ENCODE assay signal across 21 mouse cellular contexts in the genomic region with DNA sequence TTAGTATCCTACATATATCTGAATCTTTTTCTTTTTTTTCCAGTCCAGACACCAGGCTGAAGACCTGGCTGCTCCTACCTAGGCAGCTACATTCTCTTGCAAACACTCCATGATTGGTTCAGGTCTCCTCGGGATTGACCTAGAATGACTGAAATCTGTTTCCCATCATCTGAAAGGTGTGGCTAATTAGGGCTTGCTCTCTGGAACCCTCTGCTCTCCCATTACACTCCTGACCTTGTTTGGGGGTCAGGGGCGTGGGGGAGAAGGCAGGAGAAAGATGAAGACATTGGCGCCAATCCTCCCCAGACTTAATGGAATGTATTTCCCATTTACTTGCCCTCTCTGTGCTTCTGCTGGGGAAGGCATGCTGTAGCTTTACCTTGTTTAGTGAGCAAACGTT.
DNase-seq lines count a peak whose midpoint lies in the region; ATAC-seq lines count a peak whose summit lies in the region.
"Had no signal": no experiment of that assay in that cellular context is flagged by ENCODE, and none has a peak within 500 bp of the region (broad histone marks: within the 10 kb centered on the region; RNA-seq: fewer than 3 reads in every experiment).

No protein-coding gene starts in this region.

- H3K9ac ChIP-seq in hindbrain, embryonic 14.5 days, result no peak overlapping the region
- no peak overlapping the region for H3K9ac ChIP-seq in embryonic facial prominence, embryonic 11.5 days (replicated peaks; ENCODE audit: low read length)
- H3K9ac ChIP-seq: embryonic facial prominence, embryonic 15.5 days; heart, embryonic 12.5 days; liver, embryonic 15.5 days; lung, embryonic 15.5 days had no signal

- H3K4me1 ChIP-seq in hindbrain, embryonic 10.5 days (replicated peaks), result no peaks in the 10 kb centered on the region
- no peaks in the 10 kb centered on the region for H3K4me1 ChIP-seq in hindbrain, embryonic 14.5 days (replicated peaks; ENCODE audit: control insufficient read depth, insufficient read depth, low read length)
- no peaks in the 10 kb centered on the region for H3K4me1 ChIP-seq in embryonic facial prominence, embryonic 11.5 days (ENCODE audit: control insufficient read depth, insufficient read depth, low read length)
- peaks cover 39% of the 10 kb centered on the region for H3K4me1 ChIP-seq in limb, embryonic 10.5 days
- H3K4me1 ChIP-seq: heart, embryonic 12.5 days; liver, embryonic 15.5 days; lung, embryonic 15.5 days had no signal

- no peak overlapping the region for H3K4me3 ChIP-seq in hindbrain, embryonic 10.5 days
- no peak overlapping the region for H3K4me3 ChIP-seq in hindbrain, embryonic 14.5 days (replicated peaks; ENCODE audit: low read length)
- no peak overlapping the region for H3K4me3 ChIP-seq in embryonic facial prominence, embryonic 11.5 days (ENCODE audit: low read depth, low read length)
- H3K4me3 ChIP-seq in limb, embryonic 10.5 days, result no peak overlapping the region
- H3K4me3 ChIP-seq: embryonic facial prominence, embryonic 15.5 days; heart, embryonic 12.5 days; liver, embryonic 15.5 days; lung, embryonic 15.5 days had no signal

- peak; percentile 19 for DNase-seq in hindbrain, embryonic 10.5 days (ENCODE audit: low spot score)
- no peak for DNase-seq in hindbrain, embryonic 14.5 days (ENCODE audit: low spot score)
- DNase-seq in embryonic facial prominence, embryonic 11.5 days (ENCODE audit: low spot score), result peak; percentile 73
- peak; percentile 48 for DNase-seq in limb, embryonic 10.5 days (ENCODE audit: low spot score)
- no peak for DNase-seq in adrenal gland, postnatal 4 days (ENCODE audit: low spot score in 2 of 2)
- no peak for DNase-seq in ovary, postnatal 14 days (ENCODE audit: low spot score)
- DNase-seq: cerebellum, adult 18-20 months; cerebellum, postnatal 14 days; kidney, adult 2 months; liver; lung, postnatal 4 days; right cerebral cortex, adult 18-20 months; right cerebral cortex, postnatal 4 days; thymus, postnatal 14 days had no signal

- no peak for ATAC-seq in hindbrain, embryonic 14.5 days (ENCODE audit: low FRiP score)
- no peak for ATAC-seq in embryonic facial prominence, embryonic 11.5 days (replicated peaks; ENCODE audit: insufficient number of reproducible peaks, low FRiP score, low TSS enrichment, low read depth)
- no peak for ATAC-seq in megakaryocyte-erythroid progenitor cell, adult 5-6 weeks (replicated peaks; ENCODE audit: low FRiP score, low TSS enrichment, poor library complexity, severe bottlenecking)
- ATAC-seq: forebrain, embryonic 16.5 days had no signal

- H3K36me3 ChIP-seq in hindbrain, embryonic 10.5 days, result no peaks in the 10 kb centered on the region
- no peaks in the 10 kb centered on the region for H3K36me3 ChIP-seq in hindbrain, embryonic 14.5 days (replicated peaks; ENCODE audit: control insufficient read depth, insufficient read depth)
- no peaks in the 10 kb centered on the region for H3K36me3 ChIP-seq in embryonic facial prominence, embryonic 11.5 days (replicated peaks; ENCODE audit: control insufficient read depth, insufficient read depth, low read depth, low read length)
- no peaks in the 10 kb centered on the region for H3K36me3 ChIP-seq in limb, embryonic 10.5 days
- H3K36me3 ChIP-seq: embryonic facial prominence, embryonic 15.5 days; heart, embryonic 12.5 days; liver, embryonic 15.5 days; lung, embryonic 15.5 days had no signal

- no peak overlapping the region for H3K27ac ChIP-seq in hindbrain, embryonic 10.5 days
- H3K27ac ChIP-seq in hindbrain, embryonic 14.5 days, result no peak overlapping the region
- H3K27ac ChIP-seq in embryonic facial prominence, embryonic 11.5 days (replicated peaks; ENCODE audit: low read depth, low read length), result no peak overlapping the region
- peak overlapping the region; percentile 50; the same call in 1 of the 2 replicates for H3K27ac ChIP-seq in limb, embryonic 10.5 days
- H3K27ac ChIP-seq: embryonic facial prominence, embryonic 15.5 days; kidney, postnatal 0 days; liver, embryonic 15.5 days; lung, embryonic 15.5 days had no signal

- no peak overlapping the region for H3K4me2 ChIP-seq in hindbrain, embryonic 14.5 days (replicated peaks)
- no peak overlapping the region for H3K4me2 ChIP-seq in embryonic facial prominence, embryonic 11.5 days (ENCODE audit: low read depth, low read length)
- H3K4me2 ChIP-seq: embryonic facial prominence, embryonic 15.5 days; heart, embryonic 12.5 days; liver, embryonic 15.5 days; lung, embryonic 15.5 days had no signal

- no peaks in the 10 kb centered on the region for H3K9me3 ChIP-seq in hindbrain, embryonic 10.5 days
- H3K9me3 ChIP-seq in hindbrain, embryonic 14.5 days (ENCODE audit: control insufficient read depth, low read length), result no peaks in the 10 kb centered on the region
- no peaks in the 10 kb centered on the region for H3K9me3 ChIP-seq in embryonic facial prominence, embryonic 11.5 days (replicated peaks; ENCODE audit: control insufficient read depth, low read length)
- H3K9me3 ChIP-seq in limb, embryonic 10.5 days (replicated peaks), result no peaks in the 10 kb centered on the region
- H3K9me3 ChIP-seq: embryonic facial prominence, embryonic 15.5 days; heart, embryonic 12.5 days; liver, embryonic 15.5 days; lung, embryonic 15.5 days had no signal

- WGBS in hindbrain, embryonic 10.5 days, result 67% methylated on average over 4 of the region's 4 CpGs
- 76% methylated on average over 4 of the region's 4 CpGs for WGBS in hindbrain, embryonic 14.5 days
- 29% methylated on average over 4 of the region's 4 CpGs for WGBS in embryonic facial prominence, embryonic 11.5 days
- 20% methylated on average over 4 of the region's 4 CpGs for WGBS in limb, embryonic 10.5 days

- no peaks in the 10 kb centered on the region for H3K27me3 ChIP-seq in hindbrain, embryonic 10.5 days (ENCODE audit: insufficient read depth, poor library complexity, severe bottlenecking)
- H3K27me3 ChIP-seq in hindbrain, embryonic 14.5 days (ENCODE audit: control insufficient read depth, insufficient read depth, low read length), result no peaks in the 10 kb centered on the region
- H3K27me3 ChIP-seq in embryonic facial prominence, embryonic 11.5 days (ENCODE audit: control insufficient read depth, insufficient read depth, low read length), result no peaks in the 10 kb centered on the region
- H3K27me3 ChIP-seq in limb, embryonic 10.5 days (ENCODE audit: low read depth, poor library complexity, severe bottlenecking), result 0 out of 2 replicates have a peak, but pooled peaks cover 6% of the 10 kb centered on the region
- H3K27me3 ChIP-seq: embryonic facial prominence, embryonic 15.5 days; heart, embryonic 12.5 days; liver, embryonic 15.5 days; lung, embryonic 15.5 days had no signal

Comparison
In these comparisons a context has a peak if more than half of its experiments do, and no peak if none do; other contexts are left out.
1. DNase-seq: peak in hindbrain, embryonic 10.5 days (single experiment), embryonic facial prominence, embryonic 11.5 days (single experiment) and limb, embryonic 10.5 days (single experiment); none in hindbrain, embryonic 14.5 days (single experiment), adrenal gland, postnatal 4 days (0 of 2) and ovary, postnatal 14 days (single experiment).